Mouse (Mus musculus) fat pad, adult 2 months (tissue): ENCODE results near the gene Pcolce.
A peak's percentile ranks its signal among the peaks of the same experiment; 100 is the strongest.
"Not testable (repeated sequence)": the region's sequence is repeated elsewhere in the genome, so short reads cannot be mapped to it uniquely, and the experiment has no call there.

Experiments used
- DNase-seq: peaks from one replicate; pipeline ENCODE4 v3.0.0-alpha.2; 2011; ENCODE audit warnings: low read depth, low spot score; ENCODE audit errors: extremely low read depth

Gene Pcolce

GRCm38 (mm10) chr5:137629906-137630545 is 16.4 kb upstream of the Pcolce start:
- no peak for DNase-seq

- DNase-seq = no peak
These were observed 15.7 kb upstream of the Pcolce start for GRCm38 (mm10) chr5:137629306-137629721.

- DNase-seq = peak; percentile 97
These were observed 15.1 kb upstream of the Pcolce start, which contains the start of the genes Fbxo24, Lrch4 and Gm20605 for GRCm38 (mm10) chr5:137628498-137629305. Gene Fbxo24 (minus strand): TSS chr5:137629002. Gene Lrch4 (plus strand): TSS chr5:137629121. Gene Gm20605 (plus strand): TSS chr5:137629175.

- no peak for DNase-seq
These were observed 14.4 kb upstream of the Pcolce start for GRCm38 (mm10) chr5:137627991-137628390.

GRCm38 (mm10) chr5:137623937-137624530 is 10.4 kb upstream of the Pcolce start:
- no peak for DNase-seq

GRCm38 (mm10) chr5:137615347-137615746 is 1.8 kb upstream of the Pcolce start:
- no peak for DNase-seq

- not testable (repeated sequence) for DNase-seq
These were observed 1.3 kb upstream of the Pcolce start for GRCm38 (mm10) chr5:137614921-137615320.

- no peak for DNase-seq
These were observed 508 bp downstream of the Pcolce start for GRCm38 (mm10) chr5:137613076-137613475.

GRCm38 (mm10) chr5:137611245-137611602 is 2.4 kb downstream of the Pcolce start:
- no peak for DNase-seq

GRCm38 (mm10) chr5:137610548-137611244 is 2.9 kb downstream of the Pcolce start:
- DNase-seq = no peak

GRCm38 (mm10) chr5:137610056-137610455 is 3.5 kb downstream of the Pcolce start:
- no peak for DNase-seq

GRCm38 (mm10) chr5:137609292-137609691 is 4.3 kb downstream of the Pcolce start:
- DNase-seq = no peak

- DNase-seq = no peak
These were observed 4.9 kb downstream of the Pcolce start for GRCm38 (mm10) chr5:137608654-137609190.

- DNase-seq = no peak
These were observed 5.5 kb downstream of the Pcolce start for GRCm38 (mm10) chr5:137607860-137608653.

- no peak for DNase-seq
These were observed 12.2 kb downstream of the Pcolce start for GRCm38 (mm10) chr5:137601365-137601729.

- DNase-seq = peak; percentile 100
These were observed 12.8 kb downstream of the Pcolce start, which contains the start of gene Mospd3 for GRCm38 (mm10) chr5:137600619-137601364. Gene Mospd3 (minus strand): TSS chr5:137601058.

GRCm38 (mm10) chr5:137600281-137600618 is 13.3 kb downstream of the Pcolce start:
- no peak for DNase-seq

- no peak for DNase-seq
These were observed 14.0 kb downstream of the Pcolce start for GRCm38 (mm10) chr5:137599600-137599999.

GRCm38 (mm10) chr5:137598100-137598826 is 15.3 kb downstream of the Pcolce start:
- no peak for DNase-seq
